Mouse (Mus musculus): Measurements from ENCODE around the gene C1qtnf7.

Gene C1qtnf7

DNA sequence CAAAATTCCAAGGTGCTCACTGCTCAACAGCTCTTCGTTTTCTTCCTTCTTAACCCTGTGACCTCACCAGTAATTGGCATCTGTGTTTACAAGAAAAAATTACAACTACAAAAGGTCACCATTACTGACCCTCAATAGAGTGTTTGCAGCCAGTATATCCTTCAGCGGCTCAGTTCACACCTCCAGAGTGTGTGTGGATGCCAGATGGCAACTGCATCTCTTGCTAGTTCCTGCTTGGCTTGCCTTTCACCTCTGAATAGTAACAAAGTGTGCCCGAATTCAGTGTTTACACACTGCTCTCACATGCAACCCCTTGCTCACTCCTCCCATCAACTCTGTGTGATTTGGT is 23.8 kb downstream of the C1qtnf7 start:
- DNase-seq (ENCODE audit: extremely low spot score, low read depth, low spot score): peak; percentile 86

DNA sequence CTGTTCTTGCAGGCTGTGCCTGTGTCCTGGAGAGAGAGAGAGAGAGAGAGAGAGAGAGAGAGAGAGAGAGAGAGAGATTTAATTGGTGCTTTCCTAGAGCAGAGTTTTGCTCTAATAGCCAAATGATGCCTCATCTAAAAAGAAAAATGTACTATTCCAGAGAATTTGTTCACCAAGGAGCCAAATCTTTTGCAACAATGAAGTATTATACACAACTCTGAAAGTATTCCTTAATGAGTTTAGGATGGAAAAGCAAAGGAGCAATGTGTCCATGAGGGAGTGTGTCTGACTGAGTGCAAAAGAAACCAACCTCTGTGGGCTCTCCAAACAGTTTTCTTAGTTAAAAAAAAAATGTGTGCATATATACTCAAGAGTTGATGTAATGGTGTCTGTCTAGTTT is 24.5 kb downstream of the C1qtnf7 start:
- no peak for DNase-seq (ENCODE audit: extremely low spot score, low read depth, low spot score)

DNA sequence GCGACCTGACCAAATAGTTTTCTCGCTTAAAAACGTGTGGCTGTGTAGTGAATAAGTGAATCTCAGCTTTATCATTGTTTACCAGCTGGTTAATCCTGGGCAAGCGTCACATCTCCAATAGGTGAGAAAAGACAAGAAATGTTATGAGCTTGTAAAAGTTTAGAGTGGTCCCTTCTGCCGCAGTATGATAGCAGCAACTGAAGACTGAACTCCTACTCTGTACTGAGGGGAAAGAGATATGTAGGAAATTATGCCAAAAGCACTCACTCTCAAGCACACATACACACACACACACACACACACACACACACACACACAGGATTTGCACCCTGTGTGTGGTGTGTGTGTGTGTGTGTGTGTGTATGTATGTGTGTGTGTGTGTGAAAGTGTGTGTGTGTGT is 26.2 kb downstream of the C1qtnf7 start:
- DNase-seq (ENCODE audit: extremely low spot score, low read depth, low spot score): no peak

DNA sequence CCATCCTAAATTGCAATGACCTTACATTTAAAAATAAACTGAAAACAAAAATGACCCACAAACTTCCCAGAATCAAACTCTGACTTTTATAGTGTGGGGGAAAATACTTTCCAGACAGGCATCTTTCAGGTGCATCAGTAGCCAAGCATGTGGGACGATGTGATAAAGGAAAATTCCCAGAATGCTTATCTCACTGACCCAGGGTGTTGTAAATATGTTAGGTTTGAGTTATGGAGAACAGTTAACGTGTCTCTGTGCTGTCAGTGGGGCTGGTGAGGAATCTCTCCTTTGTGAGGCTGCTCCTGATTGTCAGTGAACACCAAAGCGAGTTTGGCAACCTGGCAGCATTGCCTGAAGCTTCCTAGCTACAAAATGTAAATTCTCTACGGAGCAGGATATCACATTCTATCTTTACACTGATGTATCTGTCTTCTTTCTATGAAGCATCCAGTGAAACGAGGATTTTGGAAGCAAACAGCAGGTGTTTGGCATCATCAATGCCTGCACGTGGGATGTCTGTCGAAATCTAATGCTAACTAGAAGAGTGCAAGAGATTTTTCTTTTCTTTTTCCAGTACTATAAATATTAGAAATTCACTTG is 27.0 kb downstream of the C1qtnf7 start:
- no peak for DNase-seq (ENCODE audit: extremely low spot score, low read depth, low spot score)

DNA sequence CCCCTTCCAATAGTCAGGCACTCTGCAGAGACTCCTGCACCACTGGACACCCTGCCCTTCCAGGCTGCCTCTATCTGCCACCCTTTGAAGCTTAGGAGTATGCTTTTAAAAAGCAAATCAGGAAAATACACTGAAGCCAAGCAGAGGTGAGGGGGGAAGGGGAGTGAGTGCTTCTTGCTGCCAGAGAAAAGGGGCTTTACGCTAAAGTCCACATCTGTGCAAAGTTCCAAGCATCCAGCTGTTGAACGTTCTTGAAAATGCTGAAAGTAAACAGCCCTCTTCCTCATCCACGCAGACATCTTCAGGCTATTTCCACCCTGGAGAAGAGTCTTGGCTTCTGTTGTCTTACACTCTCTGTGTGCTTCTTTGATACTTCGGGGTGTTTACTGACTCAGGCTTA is 34.6 kb downstream of the C1qtnf7 start:
- DNase-seq (ENCODE audit: extremely low spot score, low read depth, low spot score): no peak

DNA sequence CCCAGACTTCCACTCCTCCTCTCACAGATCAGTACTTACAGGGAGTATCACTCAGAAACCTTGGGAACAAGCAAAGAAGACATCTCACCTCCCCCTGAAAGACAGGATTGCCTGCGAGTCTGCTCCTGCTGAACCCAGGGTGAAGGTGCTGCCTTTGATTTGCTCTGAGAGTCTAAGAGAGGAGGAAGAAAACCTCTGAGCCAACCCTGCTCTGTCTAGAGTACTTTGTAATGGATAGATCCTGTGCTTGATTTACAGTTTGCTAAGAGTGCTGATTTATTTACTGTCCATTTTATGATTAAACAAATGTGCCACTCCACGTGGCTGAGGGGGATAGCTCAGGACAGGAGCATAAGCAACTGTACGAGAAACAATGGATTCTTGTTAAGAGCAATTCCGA is 35.1 kb downstream of the C1qtnf7 start:
- DNase-seq (ENCODE audit: extremely low spot score, low read depth, low spot score): no peak

DNA sequence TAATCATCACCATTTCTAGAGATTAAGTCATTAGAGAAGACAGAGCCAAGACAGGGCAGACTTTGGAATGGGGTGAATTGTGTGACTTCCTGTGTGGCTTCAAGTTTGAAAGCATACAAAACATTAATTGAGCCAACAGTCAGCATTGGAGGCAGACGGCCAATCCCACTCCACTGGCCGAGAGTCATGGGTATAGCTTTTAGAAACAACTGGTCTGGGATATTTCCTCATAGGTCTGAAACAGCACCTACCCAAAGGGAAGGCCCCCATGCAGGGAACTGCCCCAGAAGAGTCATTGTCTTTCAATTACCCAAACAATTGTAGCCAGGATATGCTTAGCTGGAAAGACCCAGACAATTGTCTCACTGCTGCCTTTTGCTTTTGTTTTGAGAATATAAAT is 39.5 kb downstream of the C1qtnf7 start:
- no peak for DNase-seq (ENCODE audit: extremely low spot score, low read depth, low spot score)

DNA sequence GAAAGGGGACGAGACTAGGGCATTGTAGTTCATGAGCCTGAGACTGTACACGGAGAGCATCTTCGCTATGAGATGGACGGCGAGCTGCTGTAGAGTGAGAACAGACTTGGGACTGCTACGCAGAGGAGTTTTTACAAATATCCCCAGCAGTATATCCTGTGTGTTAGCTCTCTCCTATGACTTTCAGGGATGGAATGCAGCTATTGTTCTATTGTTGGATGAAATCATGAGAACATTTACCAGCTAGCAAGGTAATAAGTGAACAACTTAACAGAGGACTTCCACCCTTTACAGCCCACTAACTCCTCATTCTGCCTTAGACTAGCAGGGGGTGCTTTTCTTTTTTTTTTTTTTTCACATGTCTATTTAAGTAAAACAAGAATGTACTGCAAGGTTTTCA is 40.1 kb downstream of the C1qtnf7 start:
- no peak for DNase-seq (ENCODE audit: extremely low spot score, low read depth, low spot score)

DNA sequence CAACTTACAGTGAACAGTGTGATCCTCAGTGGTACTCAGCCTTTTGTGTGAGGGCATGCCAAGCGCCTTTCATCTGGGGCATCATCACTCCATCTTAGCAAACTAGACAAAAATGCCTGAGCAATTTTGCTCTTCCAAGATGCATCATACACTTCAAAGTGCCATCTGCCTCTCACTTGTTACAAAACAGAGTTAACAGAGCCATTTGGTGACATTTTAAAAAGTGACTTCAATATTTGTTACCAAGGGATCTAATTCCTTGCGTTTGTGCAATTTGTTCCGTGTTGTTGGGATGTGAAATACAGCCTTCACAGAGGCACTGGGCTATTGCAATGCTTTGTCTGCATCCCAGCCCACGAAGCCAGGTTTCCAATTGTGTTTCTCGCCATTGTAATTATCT is 42.1 kb downstream of the C1qtnf7 start:
- DNase-seq (ENCODE audit: extremely low spot score, low read depth, low spot score): no peak

DNA sequence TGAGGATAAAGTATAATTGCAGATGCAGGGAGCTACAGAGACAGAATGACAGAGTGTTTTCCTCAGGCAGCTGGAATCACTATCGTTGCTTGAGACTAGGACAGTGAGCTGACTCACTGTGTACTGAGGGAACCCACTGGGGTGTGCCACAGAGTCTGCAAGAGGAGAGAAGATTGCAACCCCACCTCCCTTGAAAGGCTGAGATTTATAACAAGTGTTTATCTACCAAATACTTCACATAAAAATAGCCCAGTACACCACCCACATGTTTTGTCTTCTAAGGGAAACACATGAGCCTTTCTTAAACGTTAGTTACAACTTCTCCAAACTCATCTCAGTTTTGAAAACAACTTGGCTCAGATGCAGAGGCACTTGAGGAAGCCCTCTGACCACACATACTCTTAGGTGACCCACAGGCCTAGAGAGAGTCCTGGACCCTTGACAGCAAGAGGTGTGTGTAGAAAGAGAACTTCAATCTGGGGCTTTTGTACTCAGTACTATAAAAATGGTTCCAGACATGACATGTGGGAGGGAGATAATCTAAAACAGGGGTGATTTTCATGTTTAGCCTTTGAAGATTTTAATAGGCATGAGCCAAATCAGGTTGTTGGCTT is 46.4 kb downstream of the C1qtnf7 start:
- DNase-seq (ENCODE audit: extremely low spot score, low read depth, low spot score): no peak

DNA sequence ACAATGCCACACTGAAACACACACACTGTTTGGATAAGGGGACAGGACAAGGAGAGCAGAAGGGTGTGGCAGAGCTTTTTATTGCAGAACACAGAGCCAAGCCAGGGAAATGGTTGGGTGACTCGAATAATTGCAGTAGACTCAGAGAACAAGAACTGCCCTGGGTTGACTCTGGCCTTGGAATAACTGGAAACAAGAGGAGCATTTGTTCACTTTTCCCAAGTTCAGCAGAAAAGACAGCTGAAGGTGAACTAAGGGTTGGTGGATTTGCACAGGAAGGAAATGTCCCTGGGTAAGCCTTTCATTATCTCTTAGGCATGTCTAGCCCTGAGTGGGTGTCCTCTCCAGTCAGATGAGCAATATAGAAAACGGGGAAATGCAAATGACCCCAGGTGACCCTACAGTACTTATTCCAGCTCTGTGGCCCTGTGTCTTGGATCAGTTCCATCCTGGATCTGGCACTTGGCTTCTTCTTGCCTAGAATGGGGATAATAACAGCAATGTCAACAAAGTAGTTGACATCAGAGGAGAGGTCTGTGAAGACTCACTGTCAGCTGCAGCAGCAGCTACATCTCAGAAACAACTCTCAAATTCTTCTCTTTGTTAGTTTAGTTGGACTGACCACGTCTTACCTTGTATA is 54.5 kb downstream of the C1qtnf7 start:
- no peak for DNase-seq (ENCODE audit: extremely low spot score, low read depth, low spot score)

DNA sequence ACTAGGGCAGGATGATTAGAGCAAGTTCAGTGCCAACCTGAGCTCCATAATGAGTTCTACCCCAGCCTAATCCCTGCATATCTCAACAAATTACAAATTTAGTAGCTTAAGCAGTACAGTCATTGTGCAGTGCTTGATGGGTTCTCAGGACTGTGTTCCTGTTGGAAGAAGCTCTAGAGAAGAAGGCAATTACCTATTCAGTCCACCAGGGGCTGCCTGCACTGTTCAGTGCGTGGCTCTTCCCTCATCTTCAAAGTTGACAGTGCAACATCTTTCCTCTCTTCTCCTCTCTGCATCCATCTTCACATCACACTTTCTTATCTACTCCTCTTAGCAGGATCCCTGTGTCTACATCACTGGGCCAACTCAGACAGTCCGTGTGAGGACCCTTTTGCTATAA is 67.5 kb downstream of the C1qtnf7 start:
- no peak for DNase-seq (ENCODE audit: extremely low spot score, low read depth, low spot score)

DNA sequence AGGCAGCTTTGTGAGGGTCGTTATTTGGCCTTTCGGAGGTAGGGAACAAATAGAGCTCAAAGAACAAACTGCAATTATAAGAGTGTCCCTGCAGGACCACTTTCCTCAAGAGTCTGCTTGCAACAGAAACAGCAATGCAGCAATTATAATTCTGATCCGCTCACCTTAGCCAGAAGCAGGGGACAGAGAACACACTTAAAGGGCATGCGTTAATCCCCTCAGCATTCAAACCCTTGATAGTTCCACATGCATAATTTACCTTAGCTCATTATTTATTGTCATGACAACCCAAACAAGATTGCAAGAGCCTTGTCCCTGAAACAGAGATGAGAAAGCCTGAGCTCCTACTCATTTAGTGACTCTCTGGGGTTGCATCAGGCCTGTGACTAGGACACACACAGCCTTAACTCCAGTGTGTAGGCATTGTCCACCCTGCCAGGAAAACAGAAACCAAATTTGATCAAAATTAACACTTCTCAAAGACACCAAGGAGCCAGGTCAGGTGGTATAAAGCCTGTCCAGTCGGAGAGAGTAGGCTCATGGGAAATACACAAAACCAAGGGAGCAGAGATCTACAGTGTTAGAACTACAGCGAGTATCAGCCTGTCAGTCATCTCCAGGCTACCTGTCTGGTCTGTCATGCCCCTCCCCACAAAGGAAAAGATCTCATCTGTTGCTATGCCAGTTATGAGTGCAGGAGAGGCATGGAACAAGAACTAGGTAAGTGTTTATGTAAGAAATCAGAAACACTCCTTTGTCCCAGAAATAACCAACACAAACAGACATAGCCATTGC is 68.2 kb downstream of the C1qtnf7 start:
- no peak for DNase-seq (ENCODE audit: extremely low spot score, low read depth, low spot score)

DNA sequence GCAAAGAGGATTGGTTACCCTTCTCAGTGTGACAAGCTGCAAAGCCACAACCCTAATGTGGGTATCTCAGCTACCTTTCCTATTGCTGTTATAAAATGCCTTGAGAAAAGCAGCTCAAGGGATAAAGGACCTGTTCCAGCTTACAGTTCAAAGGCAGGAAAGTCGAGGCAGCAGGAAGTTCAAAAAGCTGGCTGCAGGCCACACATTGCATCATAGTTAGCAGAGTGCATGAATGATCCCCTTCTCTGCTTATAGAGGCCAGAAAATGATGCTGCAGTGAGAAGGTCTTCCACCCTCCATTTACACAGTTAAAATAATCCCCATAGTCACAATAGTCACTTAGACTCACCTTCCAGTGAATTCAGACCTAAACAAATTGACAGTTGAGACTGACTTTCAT is 69.1 kb downstream of the C1qtnf7 start:
- no peak for DNase-seq (ENCODE audit: extremely low spot score, low read depth, low spot score)

DNA sequence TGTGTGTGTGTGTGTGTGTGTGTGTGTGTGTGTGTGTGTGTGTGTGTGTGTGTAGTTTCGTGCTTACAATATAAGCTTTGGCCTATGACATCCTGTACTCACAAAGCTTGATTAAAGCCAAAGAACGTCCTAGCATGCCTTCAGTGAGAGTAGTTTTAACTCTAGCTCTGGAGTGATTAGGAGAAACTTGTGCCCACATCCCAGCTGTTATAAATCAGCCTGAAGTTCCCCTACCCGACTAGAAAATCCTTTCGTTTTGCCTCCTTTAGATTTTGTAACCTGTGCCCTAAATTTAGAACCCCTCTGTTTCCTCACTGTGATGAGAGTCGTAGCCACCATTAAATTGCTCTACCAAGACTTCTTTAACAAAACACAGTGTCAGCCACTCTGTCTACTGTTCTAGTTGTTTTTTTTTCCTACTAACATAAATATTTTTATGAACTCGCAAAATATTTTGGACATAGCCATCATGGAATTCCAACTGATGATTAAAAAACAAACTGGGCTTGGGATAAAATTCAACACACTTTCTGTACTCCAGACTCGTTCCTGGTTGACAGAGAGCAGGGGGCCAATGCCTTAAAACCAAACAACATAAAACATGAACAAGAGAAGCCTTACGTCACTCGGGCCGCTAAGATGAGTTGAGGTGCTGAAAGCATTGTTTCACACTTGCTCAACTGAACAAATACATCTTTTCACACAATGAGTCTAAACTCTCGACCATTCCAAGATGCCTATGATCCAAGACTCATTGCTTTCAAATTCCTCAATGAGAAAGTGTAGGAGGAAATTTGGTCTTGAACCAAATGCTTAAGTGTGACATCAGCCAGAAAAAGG is 70.3 kb downstream of the C1qtnf7 start:
- DNase-seq (ENCODE audit: extremely low spot score, low read depth, low spot score): no peak

DNA sequence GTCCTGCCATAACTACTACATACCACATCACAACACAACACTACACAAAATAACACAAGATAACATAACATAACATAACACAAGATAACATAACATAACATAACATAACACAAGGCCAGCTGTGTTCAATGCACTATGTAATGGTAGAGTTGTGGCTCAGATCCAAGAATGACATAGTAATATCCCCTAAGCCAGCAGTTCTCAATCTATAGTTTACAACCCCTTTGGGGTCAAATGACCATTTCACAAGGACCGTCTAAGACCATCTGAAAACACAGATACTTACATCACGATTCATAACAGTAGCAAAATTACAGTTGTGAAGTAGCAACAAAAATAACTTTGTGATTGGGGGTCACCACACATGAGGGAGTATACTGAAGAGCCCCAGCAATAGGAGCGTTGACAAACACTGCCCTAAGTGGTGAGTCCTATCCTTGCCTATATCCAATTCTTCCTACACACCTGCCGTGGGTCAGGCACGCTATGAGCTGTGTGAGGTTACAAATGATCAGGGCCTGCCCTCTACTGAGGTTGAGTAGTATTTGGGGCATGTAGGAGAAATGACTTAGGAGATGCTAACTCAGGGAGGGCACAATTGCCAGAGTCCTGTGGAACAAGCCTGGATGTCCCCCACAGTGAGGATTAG is 73.6 kb downstream of the C1qtnf7 start:
- no peak for DNase-seq (ENCODE audit: extremely low spot score, low read depth, low spot score)

DNA sequence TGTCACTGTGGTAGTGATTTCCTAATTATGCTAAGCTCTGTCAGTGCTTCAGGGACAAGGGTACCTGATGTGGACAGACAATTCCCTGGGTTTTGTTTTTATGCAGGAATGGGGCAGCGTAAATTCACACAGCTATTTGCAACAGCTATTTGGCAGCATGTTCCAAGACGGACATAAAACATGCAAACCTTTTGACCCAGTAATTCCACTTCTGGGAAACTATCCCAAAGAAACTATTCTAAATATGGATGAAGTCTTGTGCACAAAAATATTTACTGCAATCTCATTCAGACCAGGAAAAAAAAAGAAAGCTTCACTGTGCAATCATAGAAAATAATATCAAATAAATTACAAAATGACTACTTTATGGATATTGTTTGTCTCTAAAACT is 74.1 kb downstream of the C1qtnf7 start:
- no peak for DNase-seq (ENCODE audit: extremely low spot score, low read depth, low spot score)

DNA sequence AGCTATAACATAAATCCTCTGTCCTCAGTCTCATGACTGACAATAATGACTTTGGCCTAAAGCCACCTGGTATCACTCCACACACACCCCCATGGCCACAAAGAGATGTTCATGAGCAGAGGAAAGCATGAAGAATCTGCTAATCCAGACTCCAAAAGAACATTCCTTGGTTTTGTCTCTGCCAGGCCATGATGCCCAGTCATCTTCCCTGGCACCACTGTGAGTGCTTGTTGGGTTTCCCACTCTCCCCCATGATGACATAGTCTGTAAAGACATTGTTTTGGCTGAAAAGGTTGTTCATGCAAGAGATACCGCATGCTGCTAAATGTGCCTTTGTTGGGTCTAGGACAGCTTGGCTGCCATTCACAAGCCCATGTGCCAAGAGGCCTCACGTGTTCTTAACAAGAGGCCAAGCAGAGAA is 75.0 kb downstream of the C1qtnf7 start:
- no peak for DNase-seq (ENCODE audit: extremely low spot score, low read depth, low spot score)

DNA sequence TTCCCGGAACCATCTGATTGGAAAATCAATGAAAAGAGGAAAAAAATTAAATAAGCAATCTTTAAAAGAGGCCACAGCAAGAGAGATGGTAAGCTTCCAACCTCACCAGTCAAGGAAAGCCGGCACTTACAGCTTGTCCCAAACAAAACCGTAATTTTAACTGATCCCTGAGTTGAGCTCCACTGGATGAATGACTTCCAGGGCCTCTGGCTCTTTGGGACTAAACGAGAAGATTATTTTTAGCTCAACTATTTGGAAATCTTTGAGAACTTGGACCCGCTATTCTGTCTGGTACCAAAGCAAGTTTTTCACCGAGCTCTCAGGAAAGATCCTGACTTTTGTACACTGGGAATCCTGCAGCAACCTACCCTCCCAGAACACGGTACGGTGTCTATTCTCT is 86.3 kb downstream of the C1qtnf7 start:
- DNase-seq (ENCODE audit: extremely low spot score, low read depth, low spot score): no peak

DNA sequence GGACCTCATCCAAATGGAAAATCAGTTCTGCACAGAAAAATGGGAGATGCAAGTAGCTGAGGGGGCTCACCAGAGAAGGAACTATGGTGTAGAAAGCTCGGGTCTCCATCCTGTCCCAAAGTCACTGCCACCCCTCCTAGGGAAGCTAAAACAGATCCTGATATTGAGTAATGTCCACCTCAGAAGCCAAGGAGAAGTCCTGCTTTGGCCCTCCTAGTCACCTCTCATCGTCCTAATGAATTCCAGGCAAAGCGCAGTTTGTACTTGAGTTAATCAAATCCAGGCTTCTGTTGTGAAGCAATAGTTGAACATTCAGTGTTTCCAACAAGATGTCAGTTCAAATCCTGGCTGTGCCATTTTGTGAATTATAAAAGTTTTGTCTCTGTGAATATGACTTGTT is 87.2 kb downstream of the C1qtnf7 start:
- DNase-seq (ENCODE audit: extremely low spot score, low read depth, low spot score): no peak

DNA sequence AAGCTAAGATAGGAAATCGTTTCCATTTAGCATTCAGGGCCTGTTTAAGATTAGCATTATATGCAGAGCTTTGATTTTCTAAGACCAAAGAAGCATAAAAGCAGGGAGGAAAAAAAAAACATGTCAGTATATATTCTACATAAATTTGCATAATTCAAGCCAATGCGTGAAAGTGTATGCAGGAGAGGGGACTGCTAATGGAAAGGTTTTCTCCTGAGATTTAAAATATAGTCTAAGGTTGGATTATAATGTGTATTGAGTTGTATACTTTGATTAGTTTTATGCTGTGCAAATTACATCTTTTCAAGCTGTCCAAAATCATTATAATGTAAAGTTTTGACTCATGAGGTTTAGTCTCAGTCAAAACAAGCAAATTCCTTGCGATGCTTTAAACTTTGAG is 88.2 kb downstream of the C1qtnf7 start:
- no peak for DNase-seq (ENCODE audit: extremely low spot score, low read depth, low spot score)

Measured in hindlimb bud, embryonic 11.5 days (tissue).